Mouse (Mus musculus) neural tube, embryonic 10.5 days (tissue): ENCODE measurements around the gene Spon1.

Experiments
- DNase-seq: peaks from one replicate; pipeline ENCODE4 v3.0.0-alpha.2; 2017; ENCODE audit warnings: low spot score; ENCODE audit errors: extremely low spot score

The Spon1 gene

DNA sequence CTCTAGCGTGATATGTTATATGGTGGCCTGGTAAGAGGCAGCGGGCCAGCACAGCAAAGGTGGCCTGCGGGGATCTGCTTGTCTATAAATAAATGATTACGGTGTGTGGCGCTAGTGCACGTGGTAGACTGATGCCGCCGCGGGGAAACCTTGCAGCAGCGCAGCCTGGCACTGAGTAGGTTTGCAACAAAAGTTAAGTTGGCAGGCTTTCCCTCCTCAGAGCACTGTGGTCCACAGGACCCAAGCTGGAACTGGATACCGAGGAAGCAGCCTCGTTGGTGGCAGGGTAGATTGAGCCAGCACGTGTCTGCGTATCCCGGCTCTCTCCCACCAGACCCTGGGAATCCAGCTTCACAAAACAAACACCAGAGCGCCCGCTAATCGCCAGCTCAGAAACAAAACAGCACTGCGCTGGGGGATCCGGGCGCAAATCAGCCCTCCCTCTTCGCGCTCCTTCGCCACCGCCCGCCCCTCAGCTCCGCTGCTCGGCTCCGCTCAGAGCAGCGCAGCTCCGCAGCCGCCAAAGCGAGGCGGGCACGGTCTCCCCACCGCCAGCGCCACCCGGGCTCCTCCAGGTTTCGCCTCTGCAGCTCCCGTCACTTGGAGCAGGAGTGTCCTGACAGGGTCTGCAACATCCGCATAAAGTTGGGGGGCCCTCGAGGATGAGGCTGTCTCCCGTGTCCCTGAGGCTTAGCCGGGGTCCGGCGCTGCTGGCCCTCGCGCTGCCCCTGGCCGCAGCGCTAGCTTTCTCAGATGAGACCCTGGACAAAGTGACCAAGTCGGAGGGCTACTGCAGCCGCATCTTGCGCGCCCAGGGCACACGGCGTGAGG, at the start of gene Spon1:
TSS of gene Spon1 (plus strand) at position 332 of the 831 bp plus-strand sequence.
- peak; percentile 81 for DNase-seq

DNA sequence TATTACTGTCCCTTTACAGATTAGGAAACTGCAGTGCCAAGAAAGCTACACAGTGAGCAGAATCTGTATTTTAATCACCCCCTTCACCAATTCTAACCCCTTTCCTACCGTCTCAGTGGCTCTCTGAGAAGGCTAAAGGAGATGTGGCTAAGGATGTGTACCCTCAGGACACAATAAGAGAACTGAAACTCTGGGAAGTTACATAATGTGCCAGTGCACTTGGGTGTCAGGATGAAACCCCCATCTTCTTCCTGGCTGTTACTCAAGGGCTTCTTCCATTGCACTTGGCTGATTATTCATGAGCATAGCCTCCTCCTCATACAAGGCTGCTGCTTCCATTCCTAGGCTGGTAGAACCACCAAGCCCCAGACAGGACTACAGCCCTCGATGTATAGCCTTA, 43.8 kb upstream of the Spon1 start:
- no peak for DNase-seq

DNA sequence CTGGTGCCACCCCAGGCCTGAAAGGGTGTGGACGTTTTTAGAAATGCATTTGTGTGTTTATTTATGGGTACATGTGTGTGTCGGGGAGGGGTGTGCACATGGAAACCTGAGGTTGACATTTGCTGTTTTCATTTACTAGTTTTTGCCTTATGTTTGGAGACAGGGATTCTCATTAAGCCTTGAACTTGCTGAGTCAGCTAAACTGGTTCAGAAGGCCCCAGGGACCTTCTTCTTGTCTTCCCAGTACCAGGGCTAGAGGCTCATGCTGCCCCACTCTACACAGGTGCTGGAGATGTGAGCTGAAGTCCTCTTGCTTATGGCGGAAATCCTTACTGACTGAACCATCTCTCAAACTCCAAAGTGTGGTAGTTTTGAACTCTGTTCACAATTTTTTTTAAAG, 41.9 kb upstream of the Spon1 start:
- DNase-seq, result no peak

DNA sequence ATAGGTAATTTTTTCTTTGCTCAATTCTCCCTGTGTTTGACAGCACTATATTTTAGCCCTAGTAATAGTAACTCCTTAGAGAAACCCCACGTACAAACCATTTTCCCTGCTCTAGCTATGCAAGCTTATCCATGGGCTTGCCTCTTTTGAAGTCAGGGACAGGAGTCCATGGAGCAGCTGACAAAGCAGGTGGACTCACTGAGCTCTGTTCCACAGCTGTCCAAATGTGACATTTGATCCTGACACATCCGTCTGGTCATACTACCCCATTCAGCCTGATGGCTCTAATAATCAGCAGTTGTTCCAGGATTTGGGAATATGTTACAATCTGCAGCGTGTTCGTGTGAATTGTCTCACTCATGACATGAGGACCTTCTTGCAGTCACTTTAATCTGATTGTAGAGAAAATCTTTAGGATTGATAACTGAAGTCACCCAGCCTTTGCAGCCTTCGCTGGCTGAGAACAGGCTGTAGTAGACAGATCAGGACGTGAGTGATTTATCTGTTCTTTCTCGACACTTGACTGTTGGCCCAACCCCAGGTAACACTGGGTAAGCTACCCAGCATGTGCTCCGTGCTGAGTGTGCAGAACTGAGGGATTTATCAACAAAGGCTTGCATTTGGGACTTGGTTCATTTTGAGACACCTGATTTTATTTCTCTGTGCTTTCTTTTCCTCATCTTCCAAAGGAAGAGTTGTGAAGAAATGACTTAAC, 37.6 kb upstream of the Spon1 start:
- DNase-seq, result peak; percentile 38

DNA sequence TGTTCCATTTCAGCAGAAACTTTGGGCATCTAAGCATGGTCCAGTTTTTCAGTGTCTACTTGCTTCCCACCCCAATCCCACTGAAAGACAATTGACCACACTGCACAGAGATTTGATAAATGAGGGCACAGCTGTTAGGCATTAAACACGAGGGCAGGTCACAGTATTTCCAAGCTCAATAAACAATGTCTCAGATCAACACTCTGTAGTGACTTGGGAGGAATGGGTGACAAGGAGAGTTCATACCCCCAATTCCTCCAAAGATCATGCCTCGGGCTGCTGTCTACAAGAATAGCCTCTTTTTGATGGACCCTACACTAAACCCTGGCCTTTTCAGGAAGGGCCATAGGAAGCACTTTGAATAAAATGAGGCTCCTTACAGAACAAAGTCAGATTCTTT, 36.9 kb upstream of the Spon1 start:
- no peak for DNase-seq

DNA sequence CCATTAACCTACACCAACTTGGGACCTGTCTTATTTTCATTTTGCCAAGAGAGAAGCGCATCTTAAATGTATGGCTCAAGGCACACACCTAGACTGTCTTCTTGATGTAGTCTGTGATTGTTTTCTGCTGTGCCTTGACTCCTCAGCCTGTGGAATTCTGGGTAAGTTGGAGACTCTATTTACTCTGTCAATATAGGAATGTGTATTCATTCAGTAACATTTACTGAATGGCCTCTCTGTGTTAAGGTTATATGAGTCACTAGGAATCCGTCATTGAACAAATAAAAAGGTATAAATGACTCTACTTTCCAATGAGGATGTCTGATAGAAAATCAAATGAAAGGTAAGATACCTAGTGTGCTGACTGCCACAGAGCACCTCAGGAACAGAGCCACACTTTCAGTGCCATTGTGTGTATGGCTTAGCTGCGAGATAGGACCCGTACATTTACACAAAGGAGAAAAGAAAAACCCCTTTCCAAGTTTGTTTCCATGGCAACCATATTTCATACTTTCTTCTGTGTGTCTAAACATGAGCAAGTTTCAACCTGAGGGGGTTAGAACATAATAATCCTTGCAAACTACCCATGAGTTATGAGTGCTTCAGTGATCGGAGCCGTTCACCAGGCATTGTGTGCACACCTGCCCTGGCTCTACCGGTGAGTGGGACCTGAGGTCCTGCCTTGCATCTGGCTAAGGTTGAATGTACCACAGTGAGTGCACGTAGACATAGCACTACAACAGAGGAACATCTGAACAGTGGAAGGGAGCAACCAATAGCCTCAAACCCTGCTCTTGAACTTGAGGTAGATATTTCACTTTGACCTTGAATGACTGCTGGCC, 35.2 kb upstream of the Spon1 start:
- no peak for DNase-seq

DNA sequence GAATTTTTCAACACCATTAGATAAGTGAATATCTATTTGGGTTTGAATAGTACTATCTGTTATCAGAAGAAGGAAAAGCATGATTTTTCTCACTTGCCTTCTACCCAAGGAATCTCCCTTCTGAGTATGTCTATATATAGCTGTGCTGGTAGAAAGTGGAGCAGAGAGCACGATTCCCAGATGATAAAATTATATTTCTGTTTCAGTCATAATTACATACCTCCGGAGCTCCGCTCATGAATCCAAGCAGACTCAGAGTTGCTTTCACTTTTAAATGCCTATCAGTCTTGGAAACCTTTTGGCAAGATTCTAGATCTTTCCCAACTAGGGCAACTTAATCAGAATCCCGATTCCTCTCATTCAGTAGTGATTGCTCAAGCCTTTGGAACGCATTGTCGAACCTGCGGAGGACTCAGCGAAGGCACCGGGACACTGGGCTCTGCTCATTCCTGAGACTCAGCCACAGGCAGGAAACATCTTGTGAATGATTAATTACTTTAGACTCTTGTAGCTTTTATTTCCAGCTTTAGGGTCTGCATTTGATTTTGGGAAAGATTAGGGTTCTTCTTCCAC, 27.9 kb upstream of the Spon1 start:
- DNase-seq, result no peak

DNA sequence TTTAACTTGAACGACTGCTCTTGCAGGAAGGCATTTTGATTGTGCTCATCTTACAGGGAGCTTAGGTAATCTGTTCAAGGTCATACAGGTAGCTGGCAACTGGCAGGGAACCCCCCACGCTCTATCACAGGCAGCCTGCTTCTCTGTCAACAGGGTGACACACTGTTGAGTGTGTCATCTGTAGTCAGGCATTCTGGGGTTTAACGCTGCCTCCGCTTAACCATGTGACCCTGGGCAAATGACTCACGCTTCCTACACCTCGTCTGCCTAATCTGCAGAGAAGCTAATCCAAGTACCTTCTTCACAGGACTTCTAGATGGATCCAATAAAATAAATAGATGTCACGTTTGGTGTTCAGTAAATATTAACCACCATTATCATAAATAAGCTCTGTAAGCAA, 26.6 kb upstream of the Spon1 start:
- no peak for DNase-seq

DNA sequence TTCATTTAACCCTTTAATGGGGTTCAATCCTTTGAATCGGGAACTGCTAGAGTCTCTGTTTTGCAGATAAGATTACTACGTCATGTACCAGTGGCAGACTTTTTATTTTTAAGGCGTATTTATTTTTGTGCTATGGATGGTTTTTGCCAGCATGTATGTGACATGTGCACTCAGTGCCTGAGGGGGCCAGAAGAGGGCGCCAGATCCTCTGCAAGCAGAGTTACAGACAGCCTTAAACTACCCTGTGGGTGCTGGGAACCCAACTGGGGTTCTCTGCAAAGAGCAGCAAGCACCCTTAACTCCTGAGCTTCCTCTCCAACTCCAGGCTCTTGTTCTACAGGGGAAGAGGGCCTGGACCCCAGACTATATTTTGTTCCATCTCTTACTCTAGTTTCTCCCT, 23.2 kb upstream of the Spon1 start:
- no peak for DNase-seq

DNA sequence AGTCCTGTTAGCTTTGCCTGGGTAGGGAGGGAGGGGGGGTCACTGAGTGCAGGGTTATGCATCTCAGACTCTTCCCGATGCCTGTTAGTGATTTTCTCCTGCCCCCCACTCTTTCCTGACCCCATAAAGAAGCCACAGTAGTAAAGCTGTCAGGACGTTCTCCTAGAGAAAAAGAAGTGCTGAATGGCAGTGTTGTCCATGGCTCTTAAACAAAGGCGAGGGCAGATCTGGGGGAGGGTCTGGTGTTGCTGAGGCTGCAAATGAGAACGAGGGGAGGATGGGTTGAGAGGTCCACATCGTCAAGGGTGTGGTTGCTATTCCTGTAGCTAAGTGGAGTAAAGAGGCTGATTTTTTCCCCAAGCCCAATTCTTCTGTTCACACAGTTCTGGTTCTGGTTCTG, 21.8 kb upstream of the Spon1 start:
- DNase-seq, result peak; percentile 30

DNA sequence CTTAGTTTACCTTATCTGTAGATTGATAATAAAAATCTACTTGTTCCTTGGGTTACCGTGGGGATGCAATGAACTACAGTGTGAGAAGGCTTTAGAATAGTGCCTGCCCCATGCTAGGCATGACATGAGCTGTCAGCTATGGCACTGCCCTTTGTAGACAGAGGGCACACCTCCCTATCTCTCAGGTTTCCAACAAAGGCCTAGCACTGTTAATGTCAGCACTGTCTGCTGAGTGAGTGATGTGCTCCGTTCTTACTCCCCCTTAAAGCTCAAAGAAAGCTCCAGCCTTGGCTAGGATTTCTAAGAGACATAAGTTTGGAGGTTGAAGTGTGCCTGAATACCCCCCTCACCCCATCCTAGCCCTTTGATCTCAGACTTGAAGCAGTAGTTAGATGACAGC, 9.2 kb upstream of the Spon1 start:
- DNase-seq, result no peak

DNA sequence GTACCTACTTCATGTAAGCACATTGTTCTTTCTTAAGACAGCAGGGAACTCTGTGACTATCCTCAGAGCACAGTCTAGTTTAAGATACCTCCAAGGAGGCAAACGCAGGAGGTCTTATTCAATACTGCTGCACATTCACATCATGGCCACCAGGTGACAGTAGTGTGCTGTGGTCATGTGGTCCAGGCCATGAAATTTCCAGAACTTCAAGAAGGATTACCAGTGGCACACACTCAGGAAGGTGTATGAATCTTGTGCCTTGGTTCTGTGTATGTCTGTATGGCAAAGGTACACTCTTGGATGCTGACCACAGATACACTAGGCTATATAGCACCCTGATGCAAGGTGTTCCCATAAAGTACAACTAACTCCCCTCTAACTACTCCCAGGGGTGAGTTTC, 6.6 kb upstream of the Spon1 start:
- peak; percentile 53 for DNase-seq

DNA sequence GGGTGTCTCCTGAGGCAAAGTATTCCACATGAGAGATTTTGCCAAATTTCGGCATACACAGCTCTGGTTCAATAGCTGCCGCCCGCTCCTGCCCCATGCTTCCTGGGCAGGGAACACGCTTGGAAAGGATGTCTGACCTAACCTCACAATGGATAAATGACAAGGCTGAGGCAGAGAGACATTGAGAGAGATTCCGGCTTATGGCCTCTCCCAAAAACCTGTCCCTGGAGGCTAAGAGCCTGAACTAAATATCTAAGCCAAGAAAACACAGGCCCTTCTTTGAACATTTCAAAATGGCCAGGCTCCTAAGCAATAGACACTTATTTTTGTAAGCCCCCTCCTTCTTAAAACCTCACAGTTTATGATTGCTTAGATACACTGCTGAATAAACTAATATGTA, 665 bp upstream of the Spon1 start:
- no peak for DNase-seq

DNA sequence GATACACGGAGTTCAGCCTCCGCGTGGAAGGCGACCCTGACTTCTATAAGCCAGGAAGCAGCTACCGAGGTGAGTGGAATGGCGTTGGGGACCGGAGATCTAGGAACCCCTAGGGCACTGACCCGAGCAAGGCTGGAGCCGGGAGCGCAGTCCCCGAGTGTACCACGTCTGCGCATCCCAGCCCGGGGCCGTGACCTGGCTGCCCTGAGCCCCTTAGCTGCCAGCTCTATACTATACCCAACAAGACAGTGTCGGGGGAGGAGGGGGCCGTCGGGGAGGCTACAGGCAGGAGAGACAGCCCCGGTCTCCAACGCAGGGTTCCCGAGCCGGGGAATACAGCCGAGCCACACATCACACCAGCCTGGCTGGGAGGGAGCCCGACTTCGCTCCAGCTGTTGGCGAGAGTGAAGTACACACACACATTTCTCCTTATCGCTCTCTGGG, 722 bp downstream of the Spon1 start:
- DNase-seq, result no peak

DNA sequence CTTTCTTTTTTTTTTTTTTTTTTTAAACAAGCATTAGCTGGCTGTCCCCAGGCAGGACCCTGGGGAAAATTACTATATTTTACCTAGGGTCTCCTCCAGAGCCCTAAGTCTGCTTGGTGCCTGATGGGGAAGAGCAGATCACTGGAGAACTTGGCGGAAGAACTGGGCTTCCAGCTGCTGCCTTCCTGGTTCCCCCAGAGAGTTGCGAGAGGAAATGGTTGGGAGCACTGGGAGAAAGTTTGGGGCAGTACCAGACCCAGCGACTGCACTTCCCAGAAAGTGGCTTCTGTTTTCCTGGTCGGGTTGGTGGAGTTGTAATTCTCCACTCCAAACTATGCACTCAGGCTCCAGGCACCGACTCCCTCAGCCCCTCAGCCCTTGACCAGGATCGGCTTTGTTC, 1.7 kb downstream of the Spon1 start:
- DNase-seq, result no peak

DNA sequence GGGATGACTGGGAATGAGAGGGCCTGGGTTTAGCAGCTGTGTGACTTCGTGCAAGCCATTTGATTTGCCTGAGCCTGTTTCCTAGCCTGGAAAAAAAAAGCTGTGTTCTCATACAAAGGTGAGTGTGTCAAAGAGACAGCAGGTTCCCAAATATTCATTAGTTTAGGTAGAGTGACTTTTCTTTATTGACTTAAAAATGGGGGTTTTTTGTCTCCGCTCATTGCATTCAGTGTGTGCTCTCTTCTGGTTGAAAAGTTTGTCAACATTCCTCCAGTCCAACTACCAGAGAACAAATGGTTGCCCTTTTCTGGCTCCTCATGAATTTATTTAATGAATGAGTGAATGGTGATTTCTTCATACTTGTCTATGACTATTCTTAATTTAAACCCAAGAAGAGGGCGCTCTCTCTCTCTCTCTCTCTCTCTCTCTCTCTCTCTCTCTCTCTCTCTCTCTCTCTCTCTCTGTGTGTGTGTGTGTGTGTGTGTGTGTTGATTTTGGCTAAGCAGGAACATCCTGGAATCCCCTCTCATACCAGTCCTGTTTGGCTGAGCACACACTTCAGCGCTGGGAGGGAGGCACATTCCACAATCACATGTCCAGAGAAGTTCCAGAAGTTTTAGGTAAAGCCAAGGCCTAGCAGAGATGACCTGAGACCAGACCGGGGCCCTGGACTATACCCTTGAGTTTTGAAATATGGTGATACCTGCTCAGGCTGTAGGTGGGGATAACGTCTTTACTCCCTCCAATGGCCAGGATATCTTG, 2.6 kb downstream of the Spon1 start:
- DNase-seq, result no peak

DNA sequence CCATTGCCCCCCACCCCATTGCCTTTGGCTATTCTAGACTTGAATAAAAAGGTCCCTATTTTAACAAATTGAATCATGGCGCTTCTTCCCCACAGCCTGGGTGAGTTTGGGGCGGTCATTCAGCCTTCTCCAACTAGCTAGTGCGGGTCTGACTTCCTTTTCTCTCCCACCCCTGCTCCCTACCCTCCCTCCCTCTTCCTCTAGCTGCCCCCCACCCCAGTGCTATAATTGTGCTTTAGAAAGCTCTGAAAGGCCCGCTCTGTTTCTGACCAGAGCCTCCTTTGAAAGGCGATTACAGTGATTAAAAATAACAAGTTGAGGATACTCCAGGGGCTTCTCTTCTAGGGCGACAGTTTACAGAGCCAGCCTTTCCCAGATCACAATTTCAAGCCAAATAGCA, 3.5 kb downstream of the Spon1 start:
- DNase-seq, result no peak

DNA sequence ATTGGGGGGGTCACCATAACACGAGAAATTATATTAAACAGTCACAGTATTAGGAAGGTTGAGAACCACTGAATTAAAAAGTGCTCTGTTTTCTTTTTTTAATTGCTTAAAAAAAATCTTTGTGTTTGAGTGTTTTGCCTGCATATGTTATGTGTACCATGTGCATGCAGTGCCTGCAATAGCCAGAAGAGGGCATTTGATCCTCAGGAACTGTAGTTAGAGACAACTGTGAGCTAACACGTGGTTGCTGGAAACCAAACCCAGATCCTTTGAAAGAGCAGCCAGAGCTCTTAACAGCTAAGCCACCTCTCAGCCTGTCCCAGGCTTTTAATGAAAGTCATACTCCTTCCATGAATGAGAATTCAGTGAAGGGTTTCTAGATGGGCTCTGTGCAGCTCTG, 6.3 kb downstream of the Spon1 start:
- DNase-seq, result no peak

DNA sequence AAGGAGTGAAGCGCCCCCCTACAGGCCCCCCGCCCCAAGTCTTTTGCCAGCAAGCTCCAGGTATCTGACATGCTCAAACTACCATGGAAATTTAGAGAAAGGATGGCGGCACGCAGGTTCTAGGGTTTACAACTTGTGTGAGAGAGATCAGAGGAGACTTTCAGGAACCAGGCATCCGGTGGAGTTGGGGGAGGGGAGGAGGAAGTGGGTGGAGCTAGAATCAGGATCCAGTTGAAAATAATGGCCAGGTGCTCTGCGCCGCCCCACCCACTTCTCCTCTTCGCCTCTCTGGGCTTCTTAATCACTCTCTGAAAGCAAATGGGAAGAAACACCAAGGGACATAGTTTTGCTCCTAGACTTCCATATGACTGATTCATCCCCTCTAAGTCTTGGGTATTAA, 7.6 kb downstream of the Spon1 start:
- DNase-seq, result no peak

DNA sequence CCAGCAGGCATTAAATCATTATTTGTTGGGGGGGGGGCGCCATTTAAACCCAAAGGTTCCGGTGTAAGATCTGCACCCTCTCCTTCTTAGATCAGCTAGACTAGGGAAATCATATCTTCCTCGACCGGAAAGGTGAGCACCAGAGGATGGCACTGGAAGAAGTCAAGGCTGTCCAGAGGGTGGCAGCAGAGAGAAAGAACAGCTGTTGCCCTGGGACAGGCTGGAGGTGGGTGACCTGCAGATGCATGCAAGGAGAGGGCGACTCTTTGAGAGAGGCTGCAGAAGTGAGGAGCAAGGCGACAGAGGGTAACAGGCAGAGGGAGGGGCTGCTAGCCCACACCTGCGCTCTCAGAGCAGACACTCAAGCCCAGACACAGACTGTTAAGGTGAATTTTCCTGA, 8.2 kb downstream of the Spon1 start:
- DNase-seq, result peak; percentile 62

DNA sequence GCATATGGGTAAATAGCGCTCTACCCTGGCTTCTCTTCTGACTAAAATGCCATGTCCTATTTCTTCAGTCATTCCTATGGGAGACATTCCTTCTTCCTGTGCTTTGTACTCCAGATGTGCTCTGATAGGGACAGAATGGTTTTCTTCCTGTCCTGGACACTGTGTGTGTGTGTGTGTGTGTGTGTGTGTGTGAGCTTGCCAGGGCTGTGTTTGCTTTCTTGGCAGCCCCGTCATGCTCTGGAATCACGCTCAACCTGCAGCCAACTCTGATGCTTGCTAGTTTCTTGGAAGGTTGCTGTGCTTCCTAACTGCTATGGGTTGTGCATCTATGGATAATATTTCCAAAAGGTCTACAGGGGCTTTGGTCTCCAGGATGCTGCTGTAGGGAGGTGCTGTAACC, 9.1 kb downstream of the Spon1 start:
- no peak for DNase-seq
